Mouse (Mus musculus): ENCODE measurements around the gene Vps72.

Gene Vps72

GRCm38 (mm10) chr3:95171105-95171504 is 60.3 kb downstream of the Vps72 start:
- DNase-seq = no peak
